Mouse (Mus musculus) liver, adult (tissue): ENCODE data around the gene Tmem30c.

Experiments
- GATA4 ChIP-seq: IDR thresholded peaks from 2 replicates; pipeline ENCODE4 v1.6.1; 2014; ENCODE audit warnings: mild to moderate bottlenecking, low read length; ENCODE audit not compliant: insufficient replicate concordance

The Tmem30c gene

GRCm38 (mm10) chr16:57292765-57293164, at the start of gene Tmem30c:
Gene Tmem30c, minus strand, starts transcription at chr16:57292865.
- TF ChIP-seq GATA4 = no peak

- TF ChIP-seq GATA4 = no peak
These were observed 47.9 kb upstream of the Tmem30c start for GRCm38 (mm10) chr16:57340613-57340898.

GRCm38 (mm10) chr16:57339765-57340612, 47.3 kb upstream of the Tmem30c start:
- no peak for TF ChIP-seq GATA4

GRCm38 (mm10) chr16:57336770-57337423, 44.2 kb upstream of the Tmem30c start:
- no peak for TF ChIP-seq GATA4

- TF ChIP-seq GATA4 = no peak
These were observed 39.6 kb upstream of the Tmem30c start for GRCm38 (mm10) chr16:57332301-57332700.

GRCm38 (mm10) chr16:57330111-57330510, 37.4 kb upstream of the Tmem30c start:
- TF ChIP-seq GATA4 = no peak

GRCm38 (mm10) chr16:57329028-57329427, 36.4 kb upstream of the Tmem30c start:
- no peak for TF ChIP-seq GATA4

- TF ChIP-seq GATA4 = no peak
These were observed 34.3 kb upstream of the Tmem30c start for GRCm38 (mm10) chr16:57326996-57327395.

- no peak for TF ChIP-seq GATA4
These were observed 26.8 kb upstream of the Tmem30c start for GRCm38 (mm10) chr16:57319284-57320124.

- no peak for TF ChIP-seq GATA4
These were observed 26.0 kb upstream of the Tmem30c start for GRCm38 (mm10) chr16:57318637-57319125.

- no peak for TF ChIP-seq GATA4
These were observed 25.4 kb upstream of the Tmem30c start for GRCm38 (mm10) chr16:57317882-57318636.

GRCm38 (mm10) chr16:57317127-57317526, 24.5 kb upstream of the Tmem30c start:
- no peak for TF ChIP-seq GATA4

GRCm38 (mm10) chr16:57315026-57315425, 22.4 kb upstream of the Tmem30c start:
- no peak for TF ChIP-seq GATA4

- TF ChIP-seq GATA4 = no peak
These were observed 21.6 kb upstream of the Tmem30c start for GRCm38 (mm10) chr16:57314236-57314635.

GRCm38 (mm10) chr16:57313487-57313886, 20.8 kb upstream of the Tmem30c start:
- TF ChIP-seq GATA4 = no peak
